Mouse (Mus musculus): ENCODE results near the gene Prr12. TPM values are rescaled to one million over a fixed set of nuclear protein-coding genes. Genes with fewer than 3 reads are reported as not detected.
"Not testable (repeated sequence)": the region's sequence is repeated elsewhere in the genome, so short reads cannot be mapped to it uniquely, and the experiment has no call there.

Prr12 gene
- total RNA-seq (2014; fragmentation: Nextera tagmentation) (36.7 and 42.4 TPM in 2 replicates), total RNA-seq (2017) (1.6 and 2.0 TPM in 2 replicates), polyA plus RNA-seq (2012) (91.6 and 98.4 TPM in 2 replicates)

GRCm38 (mm10) chr7:45052862-45053116 is at the start of gene Prr12:
Gene Prr12 (minus strand): TSS chr7:45052881.
- Histone ChIP-seq H3K4me3 (ENCODE audit: low read depth, low read length) (peak within 1 kb of the TSS; percentile 85), H3K4me1 (ENCODE audit: insufficient read depth, low read depth, low read length) (peaks cover 51% of the 10 kb centered on the region), H3K27me3 (ENCODE audit: insufficient read depth, low read length) (no peaks in the 10 kb centered on the region), H3K9me3 (replicated peaks) (no peaks in the 10 kb centered on the region), H3K36me3 (replicated peaks) (peaks cover 39% of the 10 kb centered on the region)
- peak; percentile 85 for DNase-seq (ENCODE audit: low spot score)
- TF ChIP-seq TAL1 (conservative IDR thresholded peaks at IDR 0.05; ENCODE audit: low read depth, low read length) (no peak), GATA2 (IDR thresholded peaks at IDR 0.05; ENCODE audit: borderline replicate concordance, low read depth, low read length) (no peak), CTCF (IDR thresholded peaks at IDR 0.05; ENCODE audit: low read depth, low read length) (no peak), GATA1 (IDR thresholded peaks at IDR 0.05; ENCODE audit: borderline replicate concordance, low read length) (no peak), POLR2AphosphoS5 (IDR thresholded peaks at IDR 0.05; ENCODE audit: insufficient replicate concordance, low read depth, low read length) (no peak)
- ATAC-seq (ENCODE audit: extremely low read depth, insufficient number of reproducible peaks, low FRiP score, poor library complexity, severe bottlenecking), result no peak

DNA sequence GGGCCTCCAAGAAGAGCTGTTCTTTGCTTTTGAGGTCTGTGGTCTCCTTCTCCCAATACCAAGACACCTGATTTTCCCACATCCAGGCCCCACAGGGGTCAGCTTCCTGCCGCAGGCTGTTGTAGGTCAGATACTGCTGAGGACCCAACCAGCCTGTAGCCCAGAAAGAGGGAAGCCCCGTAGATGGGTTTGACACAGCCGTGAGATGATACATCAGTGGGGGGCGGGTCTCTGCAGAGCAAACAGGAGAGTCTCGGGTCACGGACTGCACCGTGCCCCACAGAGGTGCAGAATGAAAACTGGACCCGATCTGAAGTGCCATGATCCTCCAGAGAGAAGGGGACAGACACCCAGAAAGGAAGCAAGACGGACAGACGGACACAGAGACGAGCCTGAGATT is 49.8 kb upstream of the Prr12 start:
- H3K4me3 ChIP-seq (ENCODE audit: low read depth, low read length), result no peak overlapping the region
- no peaks in the 10 kb centered on the region for H3K36me3 ChIP-seq (replicated peaks)
- ATAC-seq (ENCODE audit: extremely low read depth, insufficient number of reproducible peaks, low FRiP score, poor library complexity, severe bottlenecking) (no peak), DNase-seq (ENCODE audit: low spot score) (no peak)
- H3K27me3 ChIP-seq (ENCODE audit: insufficient read depth, low read length), result peaks cover 55% of the 10 kb centered on the region
- peaks cover 17% of the 10 kb centered on the region for H3K4me1 ChIP-seq (ENCODE audit: insufficient read depth, low read depth, low read length)
- TF ChIP-seq POLR2AphosphoS5 (IDR thresholded peaks at IDR 0.05; ENCODE audit: insufficient replicate concordance, low read depth, low read length), result no peak
- no peak for TF ChIP-seq GATA2 (IDR thresholded peaks at IDR 0.05; ENCODE audit: borderline replicate concordance, low read depth, low read length)
- TF ChIP-seq TAL1 (conservative IDR thresholded peaks at IDR 0.05; ENCODE audit: low read depth, low read length), result no peak
- no peak for TF ChIP-seq CTCF (IDR thresholded peaks at IDR 0.05; ENCODE audit: low read depth, low read length)
- no peak for TF ChIP-seq GATA1 (IDR thresholded peaks at IDR 0.05; ENCODE audit: borderline replicate concordance, low read length)
- no peaks in the 10 kb centered on the region for H3K9me3 ChIP-seq (replicated peaks)

DNA sequence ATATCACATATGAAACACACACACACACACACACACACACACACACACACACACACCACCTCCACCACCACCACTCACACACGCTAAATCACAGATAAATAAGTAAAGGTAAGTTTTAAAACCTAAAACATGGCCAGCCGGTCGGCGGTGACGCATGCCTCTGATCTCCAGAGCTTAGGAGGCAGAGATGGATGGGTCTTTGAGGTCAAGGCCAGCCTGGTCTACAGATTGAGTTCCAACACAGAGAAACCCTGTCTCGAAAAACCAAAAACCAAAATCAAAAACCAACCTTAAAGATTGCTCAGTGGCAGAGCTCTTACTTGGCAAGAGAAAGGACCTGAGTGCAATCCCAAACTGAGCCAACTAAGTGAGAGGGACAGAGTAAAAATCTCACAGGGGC is 47.4 kb upstream of the Prr12 start:
- no peak overlapping the region for H3K4me3 ChIP-seq (ENCODE audit: low read depth, low read length)
- no peak for ATAC-seq (ENCODE audit: extremely low read depth, insufficient number of reproducible peaks, low FRiP score, poor library complexity, severe bottlenecking)
- TF ChIP-seq GATA2 (IDR thresholded peaks at IDR 0.05; ENCODE audit: borderline replicate concordance, low read depth, low read length), result no peak
- no peak for TF ChIP-seq TAL1 (conservative IDR thresholded peaks at IDR 0.05; ENCODE audit: low read depth, low read length)
- no peak for TF ChIP-seq POLR2AphosphoS5 (IDR thresholded peaks at IDR 0.05; ENCODE audit: insufficient replicate concordance, low read depth, low read length)
- no peak for TF ChIP-seq GATA1 (IDR thresholded peaks at IDR 0.05; ENCODE audit: borderline replicate concordance, low read length)
- TF ChIP-seq CTCF (IDR thresholded peaks at IDR 0.05; ENCODE audit: low read depth, low read length), result no peak
- H3K36me3 ChIP-seq (replicated peaks), result no peaks in the 10 kb centered on the region
- H3K27me3 ChIP-seq (ENCODE audit: insufficient read depth, low read length), result peaks cover 41% of the 10 kb centered on the region
- no peak for DNase-seq (ENCODE audit: low spot score)
- H3K9me3 ChIP-seq (replicated peaks), result no peaks in the 10 kb centered on the region
- H3K4me1 ChIP-seq (ENCODE audit: insufficient read depth, low read depth, low read length), result peaks cover 26% of the 10 kb centered on the region

DNA sequence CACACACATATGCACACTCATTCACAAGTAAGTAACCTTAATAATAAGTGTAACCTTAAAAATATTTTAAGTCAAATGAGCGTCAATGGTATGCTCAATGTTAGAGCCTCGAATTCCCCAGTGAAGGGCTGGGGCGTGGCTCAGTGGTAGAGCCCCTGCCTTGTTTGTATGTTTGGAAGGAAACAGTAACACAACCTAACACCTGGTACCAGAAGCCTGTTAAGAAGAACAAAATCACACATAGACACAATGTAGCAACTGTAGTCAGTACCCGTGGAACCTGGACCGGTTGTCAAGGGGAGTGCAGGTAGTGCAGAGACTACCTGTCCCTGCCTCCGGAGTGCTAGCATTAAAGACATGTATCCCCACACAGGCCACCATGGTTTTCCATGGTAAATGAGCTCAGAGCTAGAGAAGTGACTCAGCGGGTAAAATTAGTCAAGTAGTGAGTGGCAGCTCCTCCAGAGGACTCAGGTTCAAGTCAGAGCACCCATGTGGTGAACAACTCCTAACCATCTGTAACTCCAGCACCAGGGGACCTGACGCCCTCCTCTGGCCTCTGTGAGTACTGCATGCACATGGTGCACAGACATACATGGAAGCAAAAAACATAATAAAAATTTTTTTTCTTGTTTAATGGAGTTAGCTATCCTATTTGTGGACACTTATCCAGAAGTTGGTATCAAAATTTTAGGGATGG is 46.0 kb upstream of the Prr12 start:
- TF ChIP-seq GATA1 (IDR thresholded peaks at IDR 0.05; ENCODE audit: borderline replicate concordance, low read length) (no peak), GATA2 (IDR thresholded peaks at IDR 0.05; ENCODE audit: borderline replicate concordance, low read depth, low read length) (no peak), CTCF (IDR thresholded peaks at IDR 0.05; ENCODE audit: low read depth, low read length) (no peak), TAL1 (conservative IDR thresholded peaks at IDR 0.05; ENCODE audit: low read depth, low read length) (no peak), POLR2AphosphoS5 (IDR thresholded peaks at IDR 0.05; ENCODE audit: insufficient replicate concordance, low read depth, low read length) (no peak)
- no peak for DNase-seq (ENCODE audit: low spot score)
- no peak overlapping the region for H3K4me3 ChIP-seq (ENCODE audit: low read depth, low read length)
- peaks cover 34% of the 10 kb centered on the region for H3K4me1 ChIP-seq (ENCODE audit: insufficient read depth, low read depth, low read length)
- H3K9me3 ChIP-seq (replicated peaks), result no peaks in the 10 kb centered on the region
- no peaks in the 10 kb centered on the region for H3K36me3 ChIP-seq (replicated peaks)
- ATAC-seq (ENCODE audit: extremely low read depth, insufficient number of reproducible peaks, low FRiP score, poor library complexity, severe bottlenecking), result no peak
- H3K27me3 ChIP-seq (ENCODE audit: insufficient read depth, low read length), result peaks cover 36% of the 10 kb centered on the region

GRCm38 (mm10) chr7:45097479-45097878 is 44.8 kb upstream of the Prr12 start:
- DNase-seq (ENCODE audit: low spot score), result peak; percentile 25
- Histone ChIP-seq H3K36me3 (replicated peaks) (no peaks in the 10 kb centered on the region), H3K9me3 (replicated peaks) (no peaks in the 10 kb centered on the region), H3K27me3 (ENCODE audit: insufficient read depth, low read length) (peaks cover 31% of the 10 kb centered on the region), H3K4me3 (ENCODE audit: low read depth, low read length) (no peak overlapping the region), H3K4me1 (ENCODE audit: insufficient read depth, low read depth, low read length) (peaks cover 34% of the 10 kb centered on the region)
- TF ChIP-seq CTCF (IDR thresholded peaks at IDR 0.05; ENCODE audit: low read depth, low read length) (no peak), GATA2 (IDR thresholded peaks at IDR 0.05; ENCODE audit: borderline replicate concordance, low read depth, low read length) (no peak), GATA1 (IDR thresholded peaks at IDR 0.05; ENCODE audit: borderline replicate concordance, low read length) (no peak), POLR2AphosphoS5 (IDR thresholded peaks at IDR 0.05; ENCODE audit: insufficient replicate concordance, low read depth, low read length) (no peak), TAL1 (conservative IDR thresholded peaks at IDR 0.05; ENCODE audit: low read depth, low read length) (no peak)
- no peak for ATAC-seq (ENCODE audit: extremely low read depth, insufficient number of reproducible peaks, low FRiP score, poor library complexity, severe bottlenecking)

- ATAC-seq (ENCODE audit: extremely low read depth, insufficient number of reproducible peaks, low FRiP score, poor library complexity, severe bottlenecking); H3K36me3 ChIP-seq (replicated peaks): not testable (repeated sequence)
Measured at GRCm38 (mm10) chr7:45095965-45096364, 43.3 kb upstream of the Prr12 start.

More at GRCm38 (mm10) chr7:45095965-45096364, 43.3 kb upstream of the Prr12 start:
- DNase-seq (ENCODE audit: low spot score); H3K4me3 ChIP-seq (ENCODE audit: low read depth, low read length); H3K9me3 ChIP-seq (replicated peaks): not testable (repeated sequence)
- Histone ChIP-seq H3K27me3 (ENCODE audit: insufficient read depth, low read length) (peaks cover 30% of the 10 kb centered on the region), H3K4me1 (ENCODE audit: insufficient read depth, low read depth, low read length) (peaks cover 46% of the 10 kb centered on the region)
